Mouse (Mus musculus) spleen, adult 2 months (tissue): ENCODE results near the gene Spata45. TPM values are rescaled to one million over a fixed set of nuclear protein-coding genes. Genes with fewer than 3 reads are reported as not detected.
"Not testable (repeated sequence)": the region's sequence is repeated elsewhere in the genome, so short reads cannot be mapped to it uniquely, and the experiment has no call there.

Source experiments
- DNase-seq, 2 experiments: peaks; one replicate each; pipeline versions ENCODE4 v3.0.0 to v3.0.0-alpha.2; 2012 to 2021; ENCODE audit warnings: low spot score in 2 of 2, low read depth in 1 of 2
- H3K27ac ChIP-seq: fragments of 200-500 bp; 2 replicates; pipeline ENCODE4 v1.5.1; 2012; ENCODE audit warnings: low read length, inconsistent platforms; ENCODE audit not compliant: insufficient read depth
- H3K27me3 ChIP-seq: fragments of 200-500 bp; 2 replicates; pipeline ENCODE4 v1.6.1; 2012; ENCODE audit warnings: mild to moderate bottlenecking, moderate library complexity, low read length, inconsistent platforms; ENCODE audit not compliant: control insufficient read depth, insufficient read depth
- H3K36me3 ChIP-seq: fragments of 200-500 bp; 2 replicates; pipeline ENCODE4 v1.6.1; 2012; ENCODE audit warnings: mild to moderate bottlenecking, low read length, inconsistent platforms; ENCODE audit not compliant: control insufficient read depth, insufficient read depth
- H3K4me1 ChIP-seq: fragments of 200-500 bp; 2 replicates; pipeline ENCODE4 v1.6.1; 2011; ENCODE audit warnings: inconsistent platforms; ENCODE audit not compliant: control insufficient read depth, insufficient read depth, insufficient read length
- H3K4me3 ChIP-seq: fragments of 200-500 bp; 2 replicates; pipeline ENCODE4 v1.5.1; 2011; ENCODE audit warnings: mild to moderate bottlenecking, inconsistent platforms; ENCODE audit not compliant: insufficient read depth, insufficient read length; ENCODE audit errors: extremely low read depth
- CTCF ChIP-seq: fragments of 200-500 bp; IDR thresholded peaks from 2 replicates; pipeline ENCODE4 v1.5.1; 2011; ENCODE audit warnings: mild to moderate bottlenecking, inconsistent platforms; ENCODE audit not compliant: insufficient read depth, insufficient read length, insufficient replicate concordance; ENCODE audit errors: extremely low read depth
- POLR2A ChIP-seq: fragments of 200-500 bp; IDR thresholded peaks from 2 replicates; pipeline ENCODE4 v1.6.1; 2011; ENCODE audit warnings: low read depth, low read length, inconsistent platforms
- WGBS: fragments of 180-500 bp; shearing (Covaris S2); methylation state at CpG from one replicate; pipeline ENCODE4 v1.1.7; 2018; 5-methylcytosine and 5-hydroxymethylcytosine counted together
- polyA plus RNA-seq: library from polyadenylated mRNA; depleted of rRNA; stranded (reverse); fragments of >200 nt; gene quantifications from 2 replicates; pipeline ENCODE4 v1.2.3, GENCODE M21; 2012

Spata45 gene
- polyA plus RNA-seq, 1 experiment = not detected

DNA sequence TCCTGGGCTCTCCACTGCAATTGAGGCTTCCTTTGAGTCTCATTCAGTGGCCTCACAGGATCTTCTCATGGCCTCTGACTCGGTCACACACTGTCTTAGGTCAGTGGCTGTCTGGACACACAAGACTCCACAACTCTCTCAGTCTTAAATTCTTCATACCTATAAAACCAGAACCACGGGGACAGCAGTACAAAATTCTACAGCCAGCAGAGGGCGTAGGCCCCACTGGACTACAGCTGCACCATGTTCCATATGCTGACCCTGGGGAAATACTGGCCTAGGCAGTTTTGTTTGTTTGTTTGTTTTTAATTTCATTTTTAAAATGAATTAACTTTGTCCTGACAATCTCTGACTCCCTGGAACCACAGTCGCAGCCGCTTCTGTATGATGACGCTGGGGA lies 34.2 kb upstream of the Spata45 start:
- H3K4me1 ChIP-seq = no peaks in the 10 kb centered on the region
- peak; percentile 4; the same call in 1 of the 2 replicates for TF ChIP-seq CTCF
- TF ChIP-seq POLR2A = no peak
- H3K4me3 ChIP-seq = no peak overlapping the region
- H3K27ac ChIP-seq = no peak overlapping the region
- 78% methylated on average over 6 of the region's 6 CpGs for whole genome bisulfite sequencing
- DNase-seq = no peak
- peaks cover 2% of the 10 kb centered on the region for H3K36me3 ChIP-seq
- no peaks in the 10 kb centered on the region for H3K27me3 ChIP-seq

DNA sequence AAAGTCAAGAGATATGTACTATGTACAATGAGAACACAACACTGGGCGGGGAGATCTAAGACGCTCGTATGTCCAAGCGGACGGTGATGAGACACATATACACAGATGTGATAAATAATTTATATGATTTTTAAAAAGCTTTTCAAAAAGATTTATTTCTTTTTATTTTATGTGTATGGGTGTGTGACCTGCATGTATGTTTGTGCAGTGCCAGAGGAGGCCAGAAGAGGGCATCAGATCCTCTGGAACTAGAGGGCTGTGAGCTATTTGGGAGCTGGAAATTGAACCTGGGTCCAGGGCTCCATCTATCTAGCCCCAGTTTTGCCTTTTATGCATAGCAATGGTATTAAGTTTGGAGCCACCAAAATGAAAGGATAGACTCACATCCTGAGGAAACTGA lies 27.7 kb upstream of the Spata45 start:
- Histone ChIP-seq H3K36me3 (peaks cover 17% of the 10 kb centered on the region), H3K4me3 (no peak overlapping the region), H3K4me1 (no peaks in the 10 kb centered on the region), H3K27me3 (no peaks in the 10 kb centered on the region), H3K27ac (no peak overlapping the region)
- no peak for DNase-seq
- 0 out of 2 replicates have a peak, but pooled peaks have one; percentile 1 for TF ChIP-seq CTCF
- TF ChIP-seq POLR2A = no peak
- WGBS = 98% methylated on average over 5 of the region's 5 CpGs

DNA sequence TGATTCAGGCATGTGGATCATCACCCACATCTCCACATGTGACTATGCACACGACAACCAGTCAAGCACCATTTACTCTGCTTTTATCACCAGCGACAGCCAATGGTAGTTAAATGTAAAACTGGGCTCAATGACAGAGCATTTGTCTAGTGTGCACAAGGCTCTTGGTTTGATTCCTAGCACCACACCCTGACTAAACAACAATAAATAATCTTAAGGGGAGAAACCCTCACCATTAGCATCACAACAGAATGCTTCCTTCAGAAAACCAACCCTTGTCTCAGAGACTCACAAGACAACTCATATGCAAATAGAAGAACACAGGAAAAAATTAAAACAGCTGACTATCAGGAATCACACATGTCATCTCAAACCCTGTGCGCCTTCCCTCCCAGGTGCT lies 22.2 kb upstream of the Spata45 start:
- H3K4me1 ChIP-seq = no peaks in the 10 kb centered on the region
- no peak overlapping the region for H3K4me3 ChIP-seq
- 94% methylated on average over 3 of the region's 3 CpGs for WGBS
- H3K36me3 ChIP-seq = peaks cover 9% of the 10 kb centered on the region; the same call in 1 of the 2 replicates
- no peak for DNase-seq
- no peak for TF ChIP-seq CTCF
- no peak for TF ChIP-seq POLR2A
- H3K27me3 ChIP-seq = no peaks in the 10 kb centered on the region
- no peak overlapping the region for H3K27ac ChIP-seq

DNA sequence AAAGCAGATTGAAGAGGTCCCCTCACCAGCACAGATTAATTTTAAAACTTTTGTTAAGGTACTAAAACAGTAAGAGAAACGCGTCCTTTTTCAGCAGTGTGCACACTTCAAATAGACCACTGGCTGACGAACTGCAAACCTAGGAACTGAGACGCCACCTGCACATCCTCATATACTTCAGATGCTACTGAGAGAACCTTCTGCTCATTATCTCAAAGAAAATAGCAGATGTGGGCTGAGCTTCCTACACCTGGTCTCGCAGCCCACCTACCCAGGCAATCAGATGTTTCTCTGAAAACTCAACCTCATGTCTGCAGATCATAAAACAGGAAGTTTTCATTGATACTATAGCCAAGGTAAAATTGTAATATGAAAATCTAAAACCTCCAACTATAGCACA lies 16.6 kb upstream of the Spata45 start:
- no peaks in the 10 kb centered on the region for H3K27me3 ChIP-seq
- WGBS = 84% methylated on average over 5 of the region's 5 CpGs
- no peaks in the 10 kb centered on the region for H3K4me1 ChIP-seq
- peaks cover 1% of the 10 kb centered on the region; the same call in 1 of the 2 replicates for H3K36me3 ChIP-seq
- DNase-seq = no peak
- no peak overlapping the region for H3K4me3 ChIP-seq
- no peak overlapping the region for H3K27ac ChIP-seq
- TF ChIP-seq CTCF = no peak
- no peak for TF ChIP-seq POLR2A

DNA sequence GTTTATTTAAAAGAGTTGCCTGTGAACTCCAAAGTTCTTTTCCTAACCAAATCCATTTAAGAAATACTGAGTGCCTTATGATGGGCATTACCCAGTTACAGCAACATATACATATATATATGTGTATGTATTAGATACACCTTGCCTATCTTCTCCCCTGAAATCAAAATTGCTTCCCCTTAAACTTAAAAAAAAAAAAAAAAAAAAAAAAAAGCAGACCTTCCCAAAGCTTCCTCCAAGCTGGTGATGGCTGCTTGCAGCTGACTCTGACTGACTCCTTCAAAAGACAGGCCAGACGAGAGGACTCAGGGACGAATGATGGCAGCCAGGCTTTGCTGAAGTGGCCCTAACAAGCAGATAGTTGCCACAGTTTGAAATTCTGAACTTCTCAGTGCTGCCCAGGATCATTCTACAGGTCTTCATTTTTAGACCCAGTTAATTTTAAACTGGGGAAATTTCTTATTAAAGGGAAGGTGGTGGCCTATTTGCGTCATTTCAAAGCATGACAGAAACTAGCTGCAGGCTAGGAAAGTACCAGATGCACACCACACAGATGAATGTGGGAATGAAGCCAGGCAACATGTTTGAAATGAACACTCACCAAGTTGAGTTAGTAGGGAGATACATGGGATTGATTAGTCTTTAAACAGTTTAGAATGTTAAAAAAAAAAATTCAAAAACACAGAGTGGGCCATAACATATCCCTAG lies 16.1 kb upstream of the Spata45 start:
- Histone ChIP-seq H3K36me3 (peaks cover 1% of the 10 kb centered on the region; the same call in 1 of the 2 replicates), H3K27me3 (no peaks in the 10 kb centered on the region), H3K4me3 (no peak overlapping the region), H3K27ac (no peak overlapping the region), H3K4me1 (peaks cover 5% of the 10 kb centered on the region)
- 92% methylated on average over 3 of the region's 3 CpGs for WGBS
- no peak for DNase-seq
- TF ChIP-seq CTCF = no peak

DNA sequence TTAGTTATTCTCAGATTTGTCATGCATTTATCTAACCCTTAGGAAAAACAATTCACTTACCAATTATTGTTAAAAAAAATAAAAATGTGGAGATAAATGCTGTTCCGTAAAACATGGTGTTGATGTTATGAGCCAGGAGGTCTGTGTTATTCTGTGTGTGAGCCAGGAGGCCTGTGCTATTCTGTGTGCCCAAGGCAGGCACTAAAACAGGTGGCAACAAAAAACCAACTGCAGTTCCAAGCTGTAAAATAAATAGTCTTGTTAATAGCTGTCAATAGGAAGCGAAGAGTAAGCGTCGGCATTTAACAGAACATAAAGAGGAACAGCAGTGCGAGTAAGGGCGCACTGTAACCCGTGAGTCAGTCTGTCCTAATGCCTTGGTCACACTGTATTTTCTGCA lies 15.4 kb upstream of the Spata45 start:
- peaks cover 1% of the 10 kb centered on the region; the same call in 1 of the 2 replicates for H3K36me3 ChIP-seq
- DNase-seq = no peak
- H3K27ac ChIP-seq = no peak overlapping the region
- H3K4me3 ChIP-seq = no peak overlapping the region
- WGBS = 89% methylated on average over 7 of the region's 7 CpGs
- no peak for TF ChIP-seq POLR2A
- H3K27me3 ChIP-seq = no peaks in the 10 kb centered on the region
- H3K4me1 ChIP-seq = peaks cover 6% of the 10 kb centered on the region

DNA sequence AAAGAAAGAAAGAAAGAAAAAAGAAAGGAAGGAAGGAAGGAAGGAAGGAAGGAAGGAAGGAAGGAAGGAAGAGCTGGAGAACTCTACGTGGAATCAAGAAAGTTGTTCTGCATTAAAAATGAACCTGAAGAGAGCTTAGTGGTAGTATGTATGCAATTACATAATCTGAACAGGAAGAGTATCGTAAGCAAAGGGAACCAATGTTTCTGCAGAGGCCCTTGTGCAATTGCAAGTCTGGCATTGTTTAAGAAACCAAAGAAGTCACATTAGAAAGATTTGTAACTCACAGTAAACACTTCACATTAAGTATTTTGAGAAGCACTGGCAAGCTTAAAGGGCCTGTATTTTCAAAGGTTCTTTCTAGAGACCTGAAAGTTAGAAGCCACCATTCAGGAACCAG lies 13.3 kb upstream of the Spata45 start:
- Histone ChIP-seq H3K36me3 (peaks cover 1% of the 10 kb centered on the region; the same call in 1 of the 2 replicates), H3K27me3 (no peaks in the 10 kb centered on the region), H3K27ac (no peak overlapping the region), H3K4me3 (no peak overlapping the region), H3K4me1 (peaks cover 6% of the 10 kb centered on the region)
- TF ChIP-seq CTCF (no peak), POLR2A (no peak)
- no peak for DNase-seq
- WGBS = 56% methylated on average over 2 of the region's 2 CpGs

DNA sequence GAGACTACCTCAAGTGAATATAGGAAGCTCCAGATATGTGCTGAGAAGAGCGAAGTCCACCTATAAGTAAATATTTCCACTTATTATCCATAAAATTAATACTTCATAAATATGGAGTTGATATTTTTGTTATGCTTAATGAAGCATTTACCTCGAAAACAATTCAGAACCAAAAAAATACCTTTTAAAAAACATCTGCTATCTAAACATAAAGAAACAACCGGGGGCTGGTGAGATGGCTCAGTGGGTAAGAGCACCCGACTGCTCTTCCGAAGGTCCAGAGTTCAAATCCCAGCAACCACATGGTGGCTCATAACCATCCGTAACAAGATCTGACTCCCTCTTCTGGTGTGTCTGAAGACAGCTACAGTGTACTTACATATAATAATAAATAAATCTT lies 12.6 kb upstream of the Spata45 start:
- not testable (repeated sequence) for H3K4me3 ChIP-seq, H3K36me3 ChIP-seq, H3K4me1 ChIP-seq, DNase-seq, H3K27ac ChIP-seq, H3K27me3 ChIP-seq
- 91% methylated on average over 6 of the region's 6 CpGs for WGBS
